Mouse (Mus musculus): ENCODE measurements around the gene B3gat3. TPM values are rescaled to one million over a fixed set of nuclear protein-coding genes. Genes with fewer than 3 reads are reported as not detected.

B3gat3 gene
- polyA plus RNA-seq, 1 experiment from 2014 or later: 37.8 TPM

- under 1% methylated on average over 42 of the region's 42 CpGs for WGBS
- peak; percentile 97 for ATAC-seq (ENCODE audit: insufficient read depth)
- DNase-seq: peak; percentile 92
- Histone ChIP-seq H3K9ac (peak within 1 kb of the TSS; percentile 90), H3K9me3 (ENCODE audit: low read depth, low read length) (no peaks in the 10 kb centered on the region), H3K27ac (ENCODE audit: low read depth) (peak within 1 kb of the TSS; percentile 83; the same call in 1 of the 2 replicates), H3K27me3 (ENCODE audit: insufficient read depth, low read length) (no peaks in the 10 kb centered on the region), H3K4me1 (ENCODE audit: insufficient read depth) (no peaks in the 10 kb centered on the region), H3K4me2 (peak within 1 kb of the TSS; percentile 87), H3K36me3 (ENCODE audit: insufficient read depth) (peaks cover 15% of the 10 kb centered on the region), H3K4me3 (ENCODE audit: low read depth, low read length) (peak within 1 kb of the TSS; percentile 82)
- TF ChIP-seq CTCF (IDR thresholded peaks at IDR 0.05; ENCODE audit: low read depth): no peak
Observed at GRCm38 (mm10) chr19:8880311-8881033, 39.7 kb upstream of the B3gat3 start, which contains the start of gene Uqcc3. Uqcc3 (minus strand) TSS chr19:8880923.

DNA sequence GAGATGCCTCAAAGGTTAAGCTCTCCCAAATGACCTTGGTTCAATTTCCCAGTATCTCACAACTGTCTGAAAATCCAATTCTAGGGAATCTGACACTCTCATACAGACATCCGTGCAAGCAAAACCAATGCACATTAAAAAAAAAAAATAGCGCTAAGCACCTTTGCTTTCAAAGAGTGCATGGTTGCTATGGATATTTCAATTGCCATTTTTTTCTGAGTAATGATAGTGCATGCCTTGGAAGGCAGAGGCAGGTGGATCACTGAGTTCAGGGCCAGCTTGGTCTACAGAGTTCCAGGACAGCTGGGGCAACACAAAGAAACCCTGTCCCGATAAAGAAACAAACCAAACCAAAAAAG, 39.2 kb upstream of the B3gat3 start:
- peak overlapping the region; percentile 87 for H3K4me2 ChIP-seq
- no peaks in the 10 kb centered on the region for H3K9me3 ChIP-seq (ENCODE audit: low read depth, low read length)
- WGBS: 10% methylated on average over 3 of the region's 3 CpGs
- peaks cover 10% of the 10 kb centered on the region for H3K36me3 ChIP-seq (ENCODE audit: insufficient read depth)
- H3K27me3 ChIP-seq (ENCODE audit: insufficient read depth, low read length): no peaks in the 10 kb centered on the region
- H3K9ac ChIP-seq: peak overlapping the region; percentile 90
- 0 out of 2 replicates have a peak overlapping the region, but pooled peaks have one; percentile 83 for H3K27ac ChIP-seq (ENCODE audit: low read depth)
- DNase-seq (no peak), ATAC-seq (ENCODE audit: insufficient read depth) (peak; percentile 43)
- H3K4me3 ChIP-seq (ENCODE audit: low read depth, low read length): peak overlapping the region; percentile 82
- no peak for TF ChIP-seq CTCF (IDR thresholded peaks at IDR 0.05; ENCODE audit: low read depth)
- H3K4me1 ChIP-seq (ENCODE audit: insufficient read depth): no peaks in the 10 kb centered on the region

- no peak within 1 kb of the TSS for H3K4me3 ChIP-seq (ENCODE audit: low read depth, low read length)
- H3K27me3 ChIP-seq (ENCODE audit: insufficient read depth, low read length): no peaks in the 10 kb centered on the region
- TF ChIP-seq CTCF (IDR thresholded peaks at IDR 0.05; ENCODE audit: low read depth): no peak
- DNase-seq: no peak
- H3K9me3 ChIP-seq (ENCODE audit: low read depth, low read length): no peaks in the 10 kb centered on the region
- no peak within 1 kb of the TSS for H3K27ac ChIP-seq (ENCODE audit: low read depth)
- H3K36me3 ChIP-seq (ENCODE audit: insufficient read depth): no peaks in the 10 kb centered on the region
- H3K9ac ChIP-seq: no peak within 1 kb of the TSS
- H3K4me1 ChIP-seq (ENCODE audit: insufficient read depth): no peaks in the 10 kb centered on the region
- H3K4me2 ChIP-seq: no peak within 1 kb of the TSS
- whole genome bisulfite sequencing: 71% methylated on average over 3 of the region's 3 CpGs
- no peak for ATAC-seq (ENCODE audit: insufficient read depth)
Observed at GRCm38 (mm10) chr19:8883616-8884015, 36.6 kb upstream of the B3gat3 start, which contains the start of the genes Lbhd1 and Gm49403. Lbhd1 (plus strand) TSS chr19:8883732. Gm49403 (plus strand) TSS chr19:8883930.

DNA sequence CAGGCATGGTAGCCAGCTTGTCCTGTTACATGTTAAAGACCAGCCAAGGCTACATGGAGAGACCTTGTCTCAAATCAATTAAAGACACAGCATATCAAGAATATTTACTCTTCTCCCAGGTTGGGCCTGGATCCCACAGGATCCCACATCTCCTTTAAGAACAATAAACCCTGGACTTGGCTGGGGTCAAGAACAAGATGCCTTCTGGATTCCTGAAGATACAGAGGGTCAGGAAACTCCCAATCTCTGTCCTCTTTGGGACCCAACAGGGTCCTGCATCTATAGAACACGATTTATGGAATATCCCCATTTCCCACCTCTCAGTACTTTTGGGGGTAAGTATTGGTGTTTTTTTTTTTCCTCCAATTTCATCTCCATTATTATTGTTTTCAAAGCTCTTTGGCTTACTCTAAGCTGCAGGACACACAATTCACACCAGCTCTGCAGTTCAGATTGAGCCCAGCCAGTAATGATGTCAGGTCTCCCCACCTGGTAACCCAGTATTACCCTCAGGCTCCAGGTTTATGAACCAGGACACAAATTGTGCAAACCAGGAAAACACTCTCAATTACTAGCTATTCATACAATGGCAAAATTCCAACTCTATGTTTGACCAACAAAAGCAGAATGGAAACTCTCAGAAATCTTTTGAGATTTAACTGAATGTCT, 33.1 kb upstream of the B3gat3 start:
- 59% methylated on average over 1 of the region's 1 CpGs for WGBS
- H3K27me3 ChIP-seq (ENCODE audit: insufficient read depth, low read length): no peaks in the 10 kb centered on the region
- ATAC-seq (ENCODE audit: insufficient read depth) (no peak), DNase-seq (no peak)
- H3K4me2 ChIP-seq: peak overlapping the region; percentile 92
- peaks cover 21% of the 10 kb centered on the region for H3K36me3 ChIP-seq (ENCODE audit: insufficient read depth)
- peak overlapping the region; percentile 71 for H3K4me3 ChIP-seq (ENCODE audit: low read depth, low read length)
- no peaks in the 10 kb centered on the region for H3K9me3 ChIP-seq (ENCODE audit: low read depth, low read length)
- H3K4me1 ChIP-seq (ENCODE audit: insufficient read depth): no peaks in the 10 kb centered on the region
- TF ChIP-seq CTCF (IDR thresholded peaks at IDR 0.05; ENCODE audit: low read depth): no peak
- H3K27ac ChIP-seq (ENCODE audit: low read depth): peak overlapping the region; percentile 92
- peak overlapping the region; percentile 89 for H3K9ac ChIP-seq

GRCm38 (mm10) chr19:8887585-8888463, 32.4 kb upstream of the B3gat3 start:
- no peak for ATAC-seq (ENCODE audit: insufficient read depth)
- peak; percentile 32 for DNase-seq
- 13% methylated on average over 19 of the region's 19 CpGs for WGBS

GRCm38 (mm10) chr19:8888511-8889385, 31.4 kb upstream of the B3gat3 start, which contains the start of the genes 1810009A15Rik and Gm49416:
1810009A15Rik (plus strand) TSS chr19:8888853.
Gm49416 (plus strand) TSS chr19:8888926.
- Histone ChIP-seq H3K4me1 (ENCODE audit: insufficient read depth) (peaks cover 4% of the 10 kb centered on the region), H3K9me3 (ENCODE audit: low read depth, low read length) (no peaks in the 10 kb centered on the region), H3K9ac (peak within 1 kb of the TSS; percentile 89), H3K27ac (ENCODE audit: low read depth) (peak within 1 kb of the TSS; percentile 92), H3K36me3 (ENCODE audit: insufficient read depth) (peaks cover 21% of the 10 kb centered on the region), H3K4me2 (peak within 1 kb of the TSS; percentile 92), H3K27me3 (ENCODE audit: insufficient read depth, low read length) (no peaks in the 10 kb centered on the region), H3K4me3 (ENCODE audit: low read depth, low read length) (peak within 1 kb of the TSS; percentile 71)
- DNase-seq (peak; percentile 99), ATAC-seq (ENCODE audit: insufficient read depth) (peak; percentile 95)
- no peak for TF ChIP-seq CTCF (IDR thresholded peaks at IDR 0.05; ENCODE audit: low read depth)
- WGBS: under 1% methylated on average over 58 of the region's 58 CpGs

More at GRCm38 (mm10) chr19:8887585-8888463, 32.4 kb upstream of the B3gat3 start:
- peaks cover 21% of the 10 kb centered on the region for H3K36me3 ChIP-seq (ENCODE audit: insufficient read depth)
- peak overlapping the region; percentile 92 for H3K4me2 ChIP-seq
- H3K4me3 ChIP-seq (ENCODE audit: low read depth, low read length): peak overlapping the region; percentile 71
- TF ChIP-seq CTCF (IDR thresholded peaks at IDR 0.05; ENCODE audit: low read depth): no peak
- peak overlapping the region; percentile 89 for H3K9ac ChIP-seq
- H3K27me3 ChIP-seq (ENCODE audit: insufficient read depth, low read length): no peaks in the 10 kb centered on the region
- H3K4me1 ChIP-seq (ENCODE audit: insufficient read depth): no peaks in the 10 kb centered on the region; the same call in 1 of the 2 replicates
- H3K27ac ChIP-seq (ENCODE audit: low read depth): peak overlapping the region; percentile 92
- H3K9me3 ChIP-seq (ENCODE audit: low read depth, low read length): no peaks in the 10 kb centered on the region
